Mouse (Mus musculus) neural tube, embryonic 14.5 days (tissue): ENCODE measurements at regions not wholly inside any gene's neighbourhood (a gene's known extent, or its start where the extent isn't known, plus 50 kb on each side); places are given as distances from the start of the nearest gene placed in this dataset.
"Not testable (repeated sequence)": the region's sequence is repeated elsewhere in the genome, so short reads cannot be mapped to it uniquely, and the experiment has no call there.

ENCODE experiments used
- ATAC-seq: fragments of 200-750 bp; cut with Nextera tagmentation; 2 replicates; pipeline ENCODE4 v1.8.0; 2017; ENCODE audit warnings: low read depth, mild to moderate bottlenecking, moderate TSS enrichment, moderate library complexity
- H3K27ac ChIP-seq: fragments of 300-500 bp; sonication (generic); 2 replicates; pipeline ENCODE4 v1.5.1; 2014; ENCODE audit warnings: low read depth, mild to moderate bottlenecking, control low read depth, low read length, moderate library complexity, mixed read lengths
- H3K27me3 ChIP-seq: fragments of 300-500 bp; sonication (generic); 2 replicates; pipeline ENCODE4 v1.6.1; 2014; ENCODE audit warnings: low read length; ENCODE audit not compliant: control insufficient read depth, insufficient read depth
- H3K36me3 ChIP-seq: fragments of 300-500 bp; sonication (generic); 2 replicates; pipeline ENCODE4 v1.6.1; 2014; ENCODE audit warnings: low read length, mixed read lengths; ENCODE audit not compliant: control insufficient read depth, insufficient read depth
- H3K4me1 ChIP-seq: fragments of 300-500 bp; sonication (generic); 2 replicates; pipeline ENCODE4 v1.6.1; 2014; ENCODE audit warnings: low read length; ENCODE audit not compliant: control insufficient read depth, insufficient read depth
- H3K4me2 ChIP-seq: fragments of 300-500 bp; sonication (generic); 2 replicates; pipeline ENCODE4 v1.6.1; 2014; ENCODE audit warnings: mild to moderate bottlenecking, low read depth, low read length, control low read depth
- H3K4me3 ChIP-seq: fragments of 300-500 bp; sonication (generic); 2 replicates; pipeline ENCODE4 v1.5.1; 2014; ENCODE audit warnings: low read depth, low read length, control low read depth, mixed read lengths
- H3K9ac ChIP-seq: fragments of 300-500 bp; sonication (generic); replicated peaks from 2 replicates; pipeline ENCODE4 v1.6.1; 2014; ENCODE audit warnings: low read depth, mild to moderate bottlenecking, control low read depth, low read length, mixed read lengths
- H3K9me3 ChIP-seq: fragments of 300-500 bp; sonication (generic); 2 replicates; pipeline ENCODE4 v1.6.1; 2016; ENCODE audit warnings: low read length; ENCODE audit not compliant: control insufficient read depth
- WGBS: fragments of 180-500 bp; shearing (Covaris S2); extraction: QIAGEN DNeasy Blood & Tissue Kit; methylation state at CpG from one replicate; pipeline ENCODE4 v1.1.7; 2014; 5-methylcytosine and 5-hydroxymethylcytosine counted together

DNA sequence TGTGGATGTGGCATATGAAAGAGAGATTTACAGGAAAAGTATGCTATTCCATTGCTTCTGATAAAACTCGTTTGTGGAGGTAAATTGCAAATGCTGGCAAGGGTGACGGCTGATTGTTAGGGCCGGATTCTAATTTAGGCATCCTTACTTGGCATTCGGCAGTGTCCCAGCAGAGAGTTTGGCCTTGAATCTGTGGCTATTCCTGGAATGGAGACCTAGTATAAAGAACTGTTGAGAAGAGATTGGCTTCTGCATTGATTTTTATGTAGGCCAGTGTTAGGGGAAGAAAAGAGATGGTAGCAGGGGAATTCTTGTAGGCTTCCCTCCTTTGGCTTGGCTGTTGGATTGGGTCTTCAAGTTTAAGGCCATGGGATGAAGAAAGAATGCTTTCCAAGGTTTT is 293.4 kb downstream of the Hace1 start:
- H3K4me1 ChIP-seq = no peaks in the 10 kb centered on the region; the same call in 1 of the 2 replicates
- WGBS = 88% methylated on average over 4 of the region's 4 CpGs

DNA sequence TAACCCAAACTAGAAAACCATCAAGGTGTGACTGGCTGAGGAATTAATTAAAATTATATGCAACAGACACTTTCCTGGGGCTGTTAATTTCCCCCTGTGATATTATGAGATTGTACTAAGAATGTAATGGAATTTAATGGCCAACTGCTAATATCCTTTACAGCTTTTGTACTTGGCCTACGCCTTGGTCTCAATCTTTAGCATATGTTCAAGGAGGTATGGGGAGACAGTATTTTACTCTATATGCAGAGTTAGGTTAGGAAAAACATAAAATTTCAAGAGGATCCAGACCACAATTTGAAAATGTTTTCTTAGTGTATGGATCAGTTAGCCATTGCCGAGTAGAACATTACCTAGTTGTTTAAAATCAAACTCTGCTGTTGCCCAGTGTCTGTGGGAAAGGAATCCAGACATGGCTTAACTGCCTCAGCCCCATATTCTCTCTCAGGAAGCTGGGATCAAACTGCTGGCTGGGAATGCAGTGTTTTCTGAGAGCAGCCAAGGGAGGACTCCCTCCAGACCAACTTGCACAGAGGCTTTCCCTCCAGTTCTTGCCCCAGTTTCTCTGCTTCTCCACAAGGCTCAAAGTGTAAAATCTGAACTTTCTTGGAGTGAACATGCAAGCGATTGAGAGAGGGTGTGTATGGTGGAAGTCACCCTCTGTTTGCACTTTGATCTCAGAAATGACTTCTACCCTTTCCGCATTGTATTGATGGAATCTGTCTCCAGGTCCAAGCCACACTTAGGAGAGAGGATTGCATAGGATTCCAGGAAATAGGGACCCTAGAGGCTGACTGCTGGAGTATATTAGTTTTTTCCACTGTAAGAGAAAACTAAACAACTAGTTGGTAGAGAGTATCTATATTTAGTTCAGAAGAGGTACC is 294.6 kb downstream of the Hace1 start:
- H3K27me3 ChIP-seq = no peaks in the 10 kb centered on the region
- H3K4me2 ChIP-seq = no peak overlapping the region
- 82% methylated on average over 4 of the region's 4 CpGs for WGBS
- H3K4me3 ChIP-seq = no peak overlapping the region
- ATAC-seq = no peak
- no peak overlapping the region for H3K9ac ChIP-seq
- no peaks in the 10 kb centered on the region for H3K36me3 ChIP-seq
- H3K27ac ChIP-seq = no peak overlapping the region
- H3K9me3 ChIP-seq = no peaks in the 10 kb centered on the region
- H3K4me1 ChIP-seq = no peaks in the 10 kb centered on the region; the same call in 1 of the 2 replicates

More for the DNA sequence above, 293.4 kb downstream of the Hace1 start:
- Histone ChIP-seq H3K27ac (no peak overlapping the region), H3K4me3 (no peak overlapping the region), H3K27me3 (no peaks in the 10 kb centered on the region), H3K4me2 (no peak overlapping the region), H3K9me3 (no peaks in the 10 kb centered on the region), H3K36me3 (no peaks in the 10 kb centered on the region), H3K9ac (no peak overlapping the region)
- ATAC-seq = no peak

DNA sequence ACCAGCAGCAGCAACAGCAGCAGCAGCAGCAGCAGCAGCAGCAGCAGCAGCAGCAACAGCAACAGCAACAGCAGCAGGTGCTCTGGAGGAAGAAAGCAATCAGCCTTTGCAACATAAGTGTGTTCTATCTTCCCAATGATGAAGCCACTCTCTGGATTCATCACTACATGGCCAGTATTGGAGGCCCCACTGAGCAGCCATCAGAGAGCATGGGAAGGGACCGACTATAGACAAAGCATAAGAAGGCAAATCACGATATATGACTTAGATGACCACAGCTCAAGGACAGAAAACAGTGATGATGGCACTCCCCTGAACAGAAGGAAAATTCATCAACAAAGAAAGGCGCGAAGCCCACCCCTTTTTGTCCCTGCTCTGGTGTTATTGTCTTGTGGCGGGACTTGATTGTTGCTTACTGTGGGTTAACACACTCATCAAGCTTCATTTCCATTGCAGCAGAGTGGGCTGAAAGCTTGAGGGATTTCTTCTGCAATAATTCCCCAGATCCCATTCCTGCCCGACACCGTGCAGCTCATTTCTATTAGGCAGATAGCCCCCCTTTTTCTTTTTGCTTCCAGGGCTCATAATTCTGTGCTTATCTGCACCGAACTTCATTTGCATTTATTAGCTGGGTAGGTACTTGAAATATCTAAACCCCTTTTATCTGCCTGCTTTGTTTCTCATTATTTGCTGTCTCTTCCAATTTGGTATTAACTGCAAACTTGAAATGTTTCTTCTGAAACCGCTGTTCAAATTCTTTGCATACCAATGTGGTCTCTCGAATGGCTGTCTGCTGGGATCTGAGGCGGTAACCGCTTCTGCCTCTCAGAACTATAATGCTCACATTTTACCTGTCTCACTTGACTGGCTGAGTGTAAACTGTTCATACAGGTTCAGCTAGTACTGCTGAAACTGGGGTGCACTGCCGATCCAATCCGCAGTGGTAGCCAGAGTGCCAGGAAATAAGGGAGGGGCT is 296.5 kb downstream of the Hace1 start:
- Histone ChIP-seq H3K27ac (peak overlapping the region; percentile 69), H3K4me3 (no peak overlapping the region), H3K27me3 (no peaks in the 10 kb centered on the region), H3K36me3 (no peaks in the 10 kb centered on the region), H3K9me3 (no peaks in the 10 kb centered on the region), H3K4me2 (no peak overlapping the region), H3K9ac (no peak overlapping the region), H3K4me1 (no peaks in the 10 kb centered on the region; the same call in 1 of the 2 replicates)
- WGBS = 52% methylated on average over 14 of the region's 14 CpGs
- ATAC-seq = peak; percentile 78

DNA sequence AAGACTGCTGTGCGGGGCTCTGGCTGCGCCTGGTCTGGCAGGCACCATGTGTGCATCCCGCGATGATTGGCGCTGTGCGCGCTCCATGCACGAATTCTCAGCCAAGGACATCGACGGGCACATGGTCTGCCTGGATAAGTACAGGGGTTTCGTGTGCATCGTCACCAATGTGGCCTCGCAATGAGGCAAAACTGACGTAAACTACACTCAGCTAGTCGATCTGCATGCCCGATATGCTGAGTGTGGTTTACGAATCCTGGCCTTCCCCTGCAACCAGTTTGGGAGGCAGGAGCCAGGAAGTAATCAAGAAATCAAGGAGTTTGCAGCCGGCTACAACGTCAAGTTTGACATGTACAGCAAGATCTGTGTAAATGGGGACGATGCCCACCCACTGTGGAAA is 297.7 kb downstream of the Hace1 start:
- H3K27ac ChIP-seq, H3K4me3 ChIP-seq, H3K9me3 ChIP-seq, H3K4me1 ChIP-seq, H3K9ac ChIP-seq, H3K36me3 ChIP-seq, H3K27me3 ChIP-seq, ATAC-seq, H3K4me2 ChIP-seq: not testable (repeated sequence)
- 97% methylated on average over 19 of the region's 20 CpGs for WGBS

DNA sequence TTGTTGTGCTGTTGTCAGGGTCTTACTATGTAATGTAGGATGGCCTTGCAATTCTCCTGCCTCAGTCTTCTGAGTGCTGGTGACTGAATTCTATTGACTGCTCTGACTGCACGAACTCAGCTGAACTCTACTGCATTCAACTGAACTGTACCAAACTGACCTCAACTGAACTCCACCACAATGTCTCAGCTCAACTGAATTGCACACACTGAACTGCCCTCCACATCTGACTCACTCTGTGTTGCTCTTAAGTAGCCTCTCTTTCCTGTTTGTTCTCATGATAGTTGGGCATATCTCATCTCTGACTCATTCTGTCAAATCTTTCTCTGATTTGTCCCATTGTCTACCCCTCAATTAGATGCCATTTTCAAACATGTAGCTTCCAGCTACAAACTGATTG is 306.1 kb downstream of the Hace1 start:
- no peak overlapping the region for H3K4me3 ChIP-seq
- H3K27ac ChIP-seq = no peak overlapping the region
- no peak overlapping the region for H3K9ac ChIP-seq
- no peaks in the 10 kb centered on the region for H3K36me3 ChIP-seq
- 95% methylated on average over 1 of the region's 1 CpGs for WGBS
- H3K4me1 ChIP-seq = no peaks in the 10 kb centered on the region
- no peak for ATAC-seq
- no peaks in the 10 kb centered on the region for H3K27me3 ChIP-seq
- no peak overlapping the region for H3K4me2 ChIP-seq
- no peaks in the 10 kb centered on the region for H3K9me3 ChIP-seq

DNA sequence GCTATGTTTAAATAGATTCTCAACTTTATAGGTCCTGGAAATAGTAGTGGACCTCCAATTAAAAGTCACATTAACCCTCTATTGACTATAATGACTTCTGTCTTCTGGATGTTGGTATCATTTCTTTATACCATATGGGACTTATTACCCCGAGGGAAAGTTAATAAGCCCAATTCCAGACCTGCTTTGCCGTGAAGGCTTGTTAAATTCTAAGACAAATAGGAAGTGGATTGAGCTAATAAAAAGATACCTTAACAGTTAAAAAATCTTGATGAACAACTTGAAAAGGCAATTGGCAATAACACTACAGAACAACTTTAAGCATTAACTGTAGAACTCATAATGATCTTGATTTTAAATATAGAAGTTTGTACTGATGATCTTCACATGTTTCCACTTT is 309.0 kb downstream of the Hace1 start:
- Histone ChIP-seq H3K4me2 (no peak overlapping the region), H3K9me3 (no peaks in the 10 kb centered on the region), H3K4me1 (peaks cover 5% of the 10 kb centered on the region; the same call in 1 of the 2 replicates), H3K36me3 (no peaks in the 10 kb centered on the region), H3K27me3 (no peaks in the 10 kb centered on the region), H3K9ac (no peak overlapping the region), H3K4me3 (no peak overlapping the region), H3K27ac (no peak overlapping the region)
- WGBS = 70% methylated on average over 2 of the region's 2 CpGs
- ATAC-seq = no peak

DNA sequence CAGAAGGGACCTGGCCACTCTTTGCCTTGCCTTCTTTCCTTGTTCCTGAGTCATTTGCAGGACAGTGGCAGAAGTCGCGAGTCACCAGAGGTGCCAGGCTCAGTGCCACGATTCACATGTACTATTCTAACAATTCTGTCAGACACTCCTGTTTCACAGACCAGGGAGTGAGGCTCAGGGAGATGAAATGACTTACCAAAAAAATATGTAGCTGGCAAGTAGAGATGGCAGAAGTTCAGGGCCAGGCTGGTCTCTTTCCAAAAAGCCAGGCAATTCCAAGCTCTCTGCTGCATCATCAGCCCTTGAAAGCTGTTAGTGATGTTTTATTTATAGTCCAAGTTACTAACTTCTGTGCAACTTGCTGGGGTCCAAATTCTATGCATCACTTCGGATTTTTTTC is 311.2 kb downstream of the Hace1 start:
- Histone ChIP-seq H3K4me2 (no peak overlapping the region), H3K27ac (peak overlapping the region; percentile 36; the same call in 1 of the 2 replicates), H3K27me3 (no peaks in the 10 kb centered on the region), H3K9ac (no peak overlapping the region), H3K9me3 (no peaks in the 10 kb centered on the region), H3K4me3 (no peak overlapping the region), H3K4me1 (peaks cover 5% of the 10 kb centered on the region; the same call in 1 of the 2 replicates), H3K36me3 (no peaks in the 10 kb centered on the region)
- no peak for ATAC-seq
- 67% methylated on average over 4 of the region's 4 CpGs for WGBS

DNA sequence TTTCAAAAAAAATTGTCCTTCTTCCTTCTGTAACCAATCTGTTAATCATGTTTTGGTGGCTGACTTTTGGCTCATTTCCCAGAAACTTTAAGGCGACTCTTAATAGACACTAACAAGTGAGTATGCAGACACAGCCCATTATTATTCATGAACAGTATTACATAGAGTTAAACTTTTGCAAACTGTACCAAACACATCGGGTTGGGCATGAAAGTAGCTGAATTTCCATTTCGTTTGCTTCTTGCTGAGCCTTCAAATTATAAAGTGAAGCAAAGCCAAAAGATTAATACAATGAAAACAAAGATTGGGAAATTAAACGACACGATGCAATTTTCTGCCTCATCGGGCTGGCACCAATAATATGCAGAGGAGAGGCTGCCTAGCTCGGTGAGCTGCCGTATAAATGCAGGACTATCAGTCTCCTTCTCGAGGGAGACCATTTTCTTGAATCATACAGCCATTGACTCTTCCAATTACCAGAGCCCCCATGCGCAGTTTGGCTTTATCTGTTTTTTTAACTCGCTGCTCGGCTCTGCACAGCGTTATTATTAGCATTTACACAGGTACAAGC is 311.8 kb downstream of the Hace1 start:
- Histone ChIP-seq H3K4me2 (peak overlapping the region; percentile 39), H3K27ac (peak overlapping the region; percentile 60), H3K9ac (no peak overlapping the region), H3K36me3 (no peaks in the 10 kb centered on the region), H3K4me1 (peaks cover 5% of the 10 kb centered on the region; the same call in 1 of the 2 replicates), H3K27me3 (no peaks in the 10 kb centered on the region), H3K4me3 (no peak overlapping the region), H3K9me3 (no peaks in the 10 kb centered on the region)
- 35% methylated on average over 13 of the region's 13 CpGs for WGBS
- peak; percentile 83 for ATAC-seq
